Mouse (Mus musculus): ENCODE results near the gene Nap1l2. TPM values are rescaled to one million over a fixed set of nuclear protein-coding genes. Genes with fewer than 3 reads are reported as not detected.

Gene Nap1l2
- polyA plus RNA-seq, 1 experiment = 101 TPM

- Histone ChIP-seq H3K27ac (ENCODE audit: insufficient read depth, low read length) (no peak overlapping the region), H3K4me3 (replicated peaks; ENCODE audit: insufficient read depth, low read depth, low read length) (no peak overlapping the region), H3K27me3 (ENCODE audit: control insufficient read depth, insufficient read depth, low read length) (no peaks in the 10 kb centered on the region), H3K4me1 (ENCODE audit: control insufficient read depth, insufficient read depth, low read length) (no peaks in the 10 kb centered on the region)
- no peak for DNase-seq
- TF ChIP-seq CTCF (IDR thresholded peaks at IDR 0.05; ENCODE audit: borderline replicate concordance, insufficient read depth, low read depth, low read length) = no peak
- TF ChIP-seq POLR2A (IDR thresholded peaks at IDR 0.05; ENCODE audit: borderline replicate concordance, insufficient read depth, low read length) = no peak
- 70% methylated on average over 1 of the region's 1 CpGs for WGBS
These were observed 30.3 kb downstream of the Nap1l2 start for GRCm38 (mm10) chrX:103156134-103156533.

GRCm38 (mm10) chrX:103138549-103138948 is 47.9 kb downstream of the Nap1l2 start:
- Histone ChIP-seq H3K4me3 (replicated peaks; ENCODE audit: insufficient read depth, low read depth, low read length) (no peak overlapping the region), H3K27me3 (ENCODE audit: control insufficient read depth, insufficient read depth, low read length) (no peaks in the 10 kb centered on the region), H3K27ac (ENCODE audit: insufficient read depth, low read length) (no peak overlapping the region), H3K4me1 (ENCODE audit: control insufficient read depth, insufficient read depth, low read length) (no peaks in the 10 kb centered on the region)
- DNase-seq = no peak
- 90% methylated on average over 3 of the region's 3 CpGs for WGBS
- TF ChIP-seq POLR2A (IDR thresholded peaks at IDR 0.05; ENCODE audit: borderline replicate concordance, insufficient read depth, low read length) (no peak), CTCF (IDR thresholded peaks at IDR 0.05; ENCODE audit: borderline replicate concordance, insufficient read depth, low read depth, low read length) (no peak)

Other genes with a start within 250 kb of the Nap1l2 start
- not detected in 2 replicates for gene Cdx4, start 134.8 kb upstream of the Nap1l2 start, polyA plus RNA-seq (2012; rRNA removed)
- 12.0 and 13.0 TPM in 2 replicates for gene Chic1, start 169.8 kb upstream of the Nap1l2 start, polyA plus RNA-seq (2012; rRNA removed)
- 0.38 TPM in 2 replicates for gene Tsx, start 227.8 kb upstream of the Nap1l2 start, polyA plus RNA-seq (2012; rRNA removed)
- 0.34 TPM in 1 of 2 replicates, not detected in the other for gene Gm26992, start 235.4 kb upstream of the Nap1l2 start, polyA plus RNA-seq (2012; rRNA removed)

All from cerebellum, adult 2 months (tissue).